Mouse (Mus musculus): ENCODE measurements around the gene Tssc4.

DNA sequence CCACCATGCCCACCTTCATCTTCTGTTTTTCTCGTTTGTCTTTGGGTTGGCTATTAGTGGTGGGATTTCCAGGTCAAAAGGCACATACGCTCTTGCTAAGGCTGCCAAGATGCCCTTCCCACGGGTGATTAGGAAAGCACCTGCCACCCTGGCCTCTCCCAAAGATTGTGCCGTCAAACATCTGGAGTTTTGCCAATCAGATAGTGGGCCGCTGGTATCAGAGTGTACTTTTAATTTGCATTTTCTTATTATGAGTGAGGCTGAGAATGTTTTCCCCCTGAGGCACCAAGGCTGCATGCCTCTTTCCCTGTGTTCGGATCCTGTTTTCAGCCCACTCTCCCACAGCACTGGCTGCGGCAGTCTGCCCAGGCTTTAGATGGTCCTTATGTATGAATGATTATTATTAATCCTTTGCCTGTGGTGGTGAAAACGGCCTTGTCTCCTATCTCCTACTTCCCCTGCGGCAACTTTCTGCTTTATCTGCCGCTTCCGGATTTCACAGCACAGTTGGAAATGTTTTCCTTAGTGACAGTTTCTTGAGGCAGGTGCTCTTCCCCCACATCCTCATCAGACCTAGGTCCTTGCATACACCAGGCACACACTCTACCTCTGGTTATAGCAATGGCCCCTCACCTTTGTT, 36.3 kb downstream of the Tssc4 start:
- TF ChIP-seq CTCF (IDR thresholded peaks at IDR 0.05; ENCODE audit: low read depth) (no peak), EP300 (IDR thresholded peaks at IDR 0.05; ENCODE audit: low read depth) (no peak)
